Mouse (Mus musculus): ENCODE data around the gene Gm17359.

DNA sequence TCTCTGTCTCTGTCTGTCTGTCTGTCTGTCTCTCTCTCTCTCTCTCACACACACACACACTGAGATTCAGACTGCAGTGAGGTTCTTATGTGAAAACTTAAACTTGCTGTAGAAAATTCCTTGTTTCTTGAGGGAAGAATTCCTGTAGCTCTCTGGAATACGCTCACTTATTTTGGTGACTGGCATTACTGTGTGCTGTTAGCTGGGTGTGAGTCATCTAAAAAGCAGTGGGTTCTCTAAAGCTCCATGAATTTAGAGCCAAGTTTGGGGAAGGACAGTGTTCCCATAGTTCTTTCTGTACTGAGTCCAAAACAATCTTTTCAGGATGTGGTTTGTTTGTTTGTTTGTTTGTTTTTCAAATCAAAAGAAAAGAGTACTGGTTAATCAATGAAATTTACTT lies 89.0 kb downstream of the Gm17359 start:
- TF ChIP-seq TAL1 (IDR thresholded peaks at IDR 0.05; ENCODE audit: low read length), result no peak
- no peak for TF ChIP-seq GATA1 (IDR thresholded peaks at IDR 0.05; ENCODE audit: low read length)

Data from erythroblast, embryonic 14.5 days (primary cell).